Mouse (Mus musculus): ENCODE measurements around the gene Smyd3.

Smyd3 gene

GRCm38 (mm10) chr1:178988176-178988575, 529.7 kb downstream of the Smyd3 start:
- no peak for DNase-seq (ENCODE audit: extremely low read depth, low read depth, low spot score)

DNA sequence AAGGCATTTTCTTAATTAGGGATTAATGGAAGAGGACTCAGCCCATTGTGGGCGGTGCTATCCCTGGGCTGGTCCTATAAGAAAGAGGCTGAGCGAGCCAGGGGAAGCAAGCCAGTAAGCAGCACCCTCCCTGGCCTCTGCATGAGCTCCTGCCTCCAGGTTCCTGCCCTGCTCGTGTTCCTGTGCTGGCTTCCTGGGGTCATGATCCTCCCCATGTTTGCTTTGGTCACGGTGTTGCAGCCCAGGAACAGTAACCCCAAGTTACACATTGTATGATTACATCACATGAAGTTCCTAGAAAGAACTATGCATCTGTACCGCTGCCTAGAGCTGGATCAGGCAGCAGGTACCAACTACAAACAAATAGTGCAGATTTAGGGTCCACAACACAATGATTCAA, 536.2 kb downstream of the Smyd3 start:
- no peak for DNase-seq (ENCODE audit: extremely low read depth, low read depth, low spot score)

DNA sequence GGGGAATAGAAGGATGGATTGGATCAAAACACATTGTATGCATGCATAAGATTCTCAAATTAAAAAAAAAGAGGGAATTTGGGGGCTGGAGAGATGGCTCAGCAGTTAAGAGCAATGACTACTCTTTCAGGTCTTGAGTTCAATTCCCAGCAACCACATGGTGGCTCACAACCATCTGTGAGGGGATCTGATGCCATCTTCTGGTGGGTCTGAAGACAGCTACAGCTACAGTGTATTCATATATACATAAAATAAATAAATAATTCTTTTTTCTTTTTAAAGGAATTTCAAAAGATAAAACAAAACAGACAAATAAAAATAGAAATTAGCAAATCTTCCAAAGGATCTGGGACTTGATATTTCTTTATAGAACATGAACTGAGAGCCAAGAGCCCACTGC, 537.7 kb downstream of the Smyd3 start:
- no peak for DNase-seq (ENCODE audit: extremely low read depth, low read depth, low spot score)

GRCm38 (mm10) chr1:178978617-178979245, 539.1 kb downstream of the Smyd3 start:
- DNase-seq (ENCODE audit: extremely low read depth, low read depth, low spot score): no peak

DNA sequence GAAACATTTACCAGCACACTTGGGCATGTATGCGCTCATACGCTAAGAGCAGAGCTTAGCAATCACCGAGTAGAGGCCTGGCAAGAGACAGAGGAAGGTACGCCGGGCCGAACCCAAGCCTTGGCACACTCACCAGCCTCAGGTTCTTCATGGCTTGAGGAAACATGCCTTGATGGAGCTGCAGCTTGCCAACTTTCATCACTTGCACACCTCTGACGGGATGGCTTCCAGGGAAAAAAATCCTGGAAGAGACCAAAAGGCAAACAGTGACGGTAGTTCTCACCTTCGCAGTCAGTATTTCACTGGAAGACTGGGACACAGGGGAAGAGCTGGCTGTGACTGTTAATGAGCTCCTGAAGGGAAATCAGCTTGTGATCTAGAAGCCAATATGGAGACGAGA, 545.8 kb downstream of the Smyd3 start:
- no peak for DNase-seq (ENCODE audit: extremely low read depth, low read depth, low spot score)

DNA sequence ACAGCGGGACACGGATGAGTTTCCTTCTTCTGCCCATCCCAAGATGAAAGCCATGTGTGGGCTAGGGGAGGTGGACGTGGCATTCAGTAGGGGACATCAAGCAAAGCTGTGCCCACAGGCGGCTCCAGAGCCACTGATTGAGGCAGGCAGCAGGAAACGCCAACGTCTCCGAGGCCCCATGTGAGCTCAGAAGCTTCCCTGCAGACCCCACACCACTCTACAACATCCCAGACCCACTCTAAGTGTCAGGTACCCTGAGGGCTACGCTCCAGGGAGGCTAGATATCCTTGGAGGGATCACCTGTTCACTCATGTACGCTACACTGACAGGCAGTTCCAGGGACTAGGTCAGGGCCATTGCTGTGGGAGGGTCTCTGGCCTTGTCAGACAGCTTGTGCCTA, 556.2 kb downstream of the Smyd3 start:
- no peak for DNase-seq (ENCODE audit: extremely low read depth, low read depth, low spot score)

DNA sequence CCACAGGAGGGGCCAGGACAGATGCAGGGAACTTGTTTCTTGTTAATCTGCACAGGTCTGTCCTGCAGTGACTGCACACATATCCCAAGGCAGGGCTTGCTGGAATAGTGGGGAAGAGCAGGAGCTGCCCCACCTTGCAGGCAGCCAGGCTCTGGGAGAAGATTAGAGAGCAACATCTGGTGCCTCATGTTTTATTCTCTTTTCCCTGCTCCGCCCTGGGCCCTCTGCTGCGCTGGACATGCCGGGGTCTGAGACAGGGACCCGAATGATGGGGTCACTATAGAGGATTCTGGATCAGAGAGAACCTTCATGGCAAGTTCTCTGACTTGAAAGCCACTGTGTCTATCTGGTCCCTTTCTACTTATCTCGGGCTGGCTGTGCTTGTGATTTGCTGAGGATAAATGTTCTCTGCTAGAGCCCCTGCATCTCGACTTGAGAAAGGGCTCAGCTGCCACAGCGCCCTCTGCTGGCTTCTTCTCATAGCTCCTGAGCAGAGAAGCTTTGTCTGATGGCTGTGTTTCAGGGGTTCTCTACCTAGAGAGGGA, 557.8 kb downstream of the Smyd3 start:
- no peak for DNase-seq (ENCODE audit: extremely low read depth, low read depth, low spot score)

GRCm38 (mm10) chr1:178958641-178959040, 559.2 kb downstream of the Smyd3 start:
- DNase-seq (ENCODE audit: extremely low read depth, low read depth, low spot score): no peak

- DNase-seq (ENCODE audit: extremely low read depth, low read depth, low spot score): no peak
Observed at GRCm38 (mm10) chr1:178952910-178953309, 564.9 kb downstream of the Smyd3 start.

GRCm38 (mm10) chr1:178942251-178942963, 575.4 kb downstream of the Smyd3 start:
- DNase-seq (ENCODE audit: extremely low read depth, low read depth, low spot score): no peak

DNA sequence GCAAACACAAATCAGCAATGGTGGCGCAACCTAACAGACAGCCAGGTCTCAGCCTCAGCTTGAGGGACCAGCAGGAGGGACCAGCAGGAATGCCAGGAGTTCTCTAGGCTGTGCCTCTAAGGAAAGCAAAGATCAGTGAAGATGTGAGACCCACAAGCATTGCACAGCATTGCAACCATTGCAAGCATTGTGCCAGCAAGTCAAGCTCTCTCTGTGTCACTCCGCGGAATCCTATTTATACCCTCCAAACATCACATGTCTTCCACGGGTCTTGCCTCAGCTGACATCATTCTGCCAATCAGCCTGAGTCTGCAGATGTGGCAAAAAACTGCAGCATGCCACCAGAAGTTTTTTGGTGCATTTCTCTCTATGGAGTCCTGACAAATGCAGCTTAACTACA, 577.5 kb downstream of the Smyd3 start:
- no peak for DNase-seq (ENCODE audit: extremely low read depth, low read depth, low spot score)

- no peak for DNase-seq (ENCODE audit: extremely low read depth, low read depth, low spot score)
Observed at GRCm38 (mm10) chr1:178936976-178937375, 580.9 kb downstream of the Smyd3 start.

DNA sequence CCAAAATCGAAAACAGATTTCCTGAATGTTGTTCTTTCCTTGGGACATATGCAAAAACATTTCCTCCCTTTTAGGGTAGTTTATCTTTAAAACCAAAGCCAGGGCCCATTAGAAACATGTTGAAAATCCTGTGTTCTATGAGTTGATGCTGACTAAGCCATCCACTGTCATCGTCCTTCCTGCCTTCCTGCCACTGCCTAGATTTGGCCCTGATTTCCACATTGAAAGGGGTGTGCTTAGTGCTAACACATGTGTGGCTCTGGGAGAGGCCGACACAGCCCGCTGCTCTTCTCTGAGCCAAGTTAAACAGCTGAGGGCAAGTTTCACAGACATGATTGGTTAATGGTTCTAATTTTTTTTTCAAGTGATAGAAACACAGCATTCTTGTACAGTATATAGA, 581.4 kb downstream of the Smyd3 start:
- no peak for DNase-seq (ENCODE audit: extremely low read depth, low read depth, low spot score)

- no peak for DNase-seq (ENCODE audit: extremely low read depth, low read depth, low spot score)
Observed at GRCm38 (mm10) chr1:178933953-178934637, 583.7 kb downstream of the Smyd3 start.

GRCm38 (mm10) chr1:178929531-178929930, 588.3 kb downstream of the Smyd3 start:
- DNase-seq (ENCODE audit: extremely low read depth, low read depth, low spot score): no peak

DNA sequence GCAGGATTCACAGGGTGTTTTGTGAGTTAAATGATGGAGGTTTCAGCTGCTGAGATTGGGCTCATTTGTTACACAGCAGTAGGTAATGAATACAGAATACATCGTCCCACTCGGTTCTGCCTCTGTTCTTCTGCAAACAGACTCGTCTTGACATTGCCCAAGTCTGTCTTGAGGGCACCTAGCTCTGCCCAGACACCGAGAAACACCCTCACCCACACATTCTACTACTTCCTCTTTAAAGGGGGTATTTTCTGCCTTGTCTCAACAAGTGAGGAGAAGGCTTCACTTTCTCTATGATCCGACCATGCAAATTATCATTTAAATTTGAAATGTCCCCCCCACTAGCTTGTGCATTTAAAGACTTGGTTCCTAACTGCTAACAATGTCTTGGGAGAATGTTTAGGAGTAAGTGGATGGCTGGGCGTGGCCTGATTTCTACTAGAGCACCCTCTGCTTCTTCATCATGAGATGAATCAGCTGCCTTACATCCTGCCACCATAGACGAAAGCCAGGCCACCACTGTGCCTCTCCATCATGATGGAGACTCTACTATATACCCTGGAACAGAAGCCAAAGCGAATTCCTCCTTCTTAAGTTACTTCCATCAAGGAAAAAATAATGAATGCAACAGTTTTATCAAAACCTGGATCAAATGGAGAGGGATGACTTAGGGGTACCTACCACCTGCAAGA, 593.2 kb downstream of the Smyd3 start:
- no peak for DNase-seq (ENCODE audit: extremely low read depth, low read depth, low spot score)

DNA sequence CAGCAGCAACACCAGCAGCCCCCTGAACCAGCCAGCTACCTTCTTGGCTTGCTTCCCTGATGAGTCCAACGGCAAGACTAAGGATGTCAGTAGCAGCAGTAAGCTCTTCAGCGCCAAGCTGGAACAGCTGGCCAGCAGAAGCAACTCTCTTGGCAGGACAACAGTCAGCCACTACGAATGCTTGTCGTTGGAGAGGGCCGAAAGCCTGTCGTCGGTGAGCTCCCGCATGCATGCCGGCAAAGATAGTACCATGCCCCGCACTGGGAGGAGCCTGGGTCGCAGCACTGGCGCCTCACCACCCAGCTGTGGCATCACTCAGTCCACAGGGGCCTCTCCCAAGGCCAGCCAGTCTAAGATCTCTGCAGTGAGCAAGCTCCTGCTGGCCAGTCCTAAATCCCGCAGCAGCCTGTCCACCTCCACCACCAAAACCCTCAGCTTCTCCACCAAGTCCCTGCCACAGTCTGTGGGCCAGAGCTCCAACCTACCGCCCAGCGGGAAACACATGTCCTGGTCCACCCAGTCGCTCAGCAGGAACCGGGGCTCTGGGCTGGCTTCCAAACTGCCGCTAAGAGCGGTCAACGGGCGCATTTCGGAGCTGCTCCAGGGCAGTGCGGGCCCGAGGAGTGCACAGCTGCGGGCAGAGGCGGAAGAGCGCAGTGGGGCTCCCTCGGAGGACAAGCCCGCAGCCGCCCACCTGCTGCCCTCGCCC, 600.5 kb downstream of the Smyd3 start:
- DNase-seq (ENCODE audit: extremely low read depth, low read depth, low spot score): no peak

GRCm38 (mm10) chr1:178915056-178915455, 602.8 kb downstream of the Smyd3 start:
- no peak for DNase-seq (ENCODE audit: extremely low read depth, low read depth, low spot score)

DNA sequence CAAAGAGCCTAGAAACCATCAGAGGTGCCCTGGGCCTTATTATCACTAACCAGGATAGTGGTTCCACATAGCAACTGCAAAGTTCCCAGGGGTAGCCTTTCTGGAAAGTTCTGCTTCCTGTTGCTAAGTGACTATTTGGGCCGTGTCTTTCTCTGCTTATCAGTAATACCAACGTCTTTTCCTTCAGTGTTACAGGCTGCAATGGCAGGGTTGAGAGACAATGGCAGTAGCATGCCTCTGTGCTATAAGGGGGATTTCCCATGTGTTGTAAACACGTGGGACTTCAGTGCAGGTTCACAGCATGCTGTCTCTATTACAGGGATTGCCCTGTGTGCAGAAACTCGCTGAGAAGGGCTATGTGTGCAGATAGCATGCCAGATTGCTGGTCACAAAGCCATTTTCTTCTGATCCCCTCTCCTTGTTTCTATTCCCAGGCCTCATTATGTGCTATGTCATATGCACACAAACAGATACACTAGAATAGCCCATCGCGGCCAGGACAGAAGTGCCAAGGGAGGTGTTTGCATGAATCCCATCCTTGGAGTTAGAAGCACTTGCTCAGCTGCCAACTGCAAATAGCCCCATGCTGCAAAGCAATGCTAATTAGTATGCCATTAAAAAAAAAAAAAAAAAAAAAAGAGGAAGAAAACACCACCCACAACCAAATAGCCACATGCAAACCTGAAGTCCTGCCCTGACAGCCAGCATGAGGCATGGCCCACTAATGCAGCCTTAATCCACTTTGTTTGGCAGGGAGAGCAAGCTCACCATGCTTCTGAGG, 604.7 kb downstream of the Smyd3 start:
- DNase-seq (ENCODE audit: extremely low read depth, low read depth, low spot score): no peak

- no peak for DNase-seq (ENCODE audit: extremely low read depth, low read depth, low spot score)
Observed at GRCm38 (mm10) chr1:178910951-178911350, 606.9 kb downstream of the Smyd3 start.

Data from fat pad, adult 2 months (tissue).